Mouse (Mus musculus): Measurements from ENCODE around the gene Glmn. TPM values are rescaled to one million over a fixed set of nuclear protein-coding genes. Genes with fewer than 3 reads are reported as not detected.

Gene Glmn
- total and polyA plus RNA-seq, 2 experiments from 2014 or later: 1.8 to 15.2 TPM

GRCm38 (mm10) chr5:107633651-107634050 lies 36.0 kb upstream of the Glmn start:
- Histone ChIP-seq H3K9me3 (replicated peaks; ENCODE audit: control insufficient read depth, low read length) (no peaks in the 10 kb centered on the region), H3K4me2 (ENCODE audit: low read depth, low read length) (no peak overlapping the region), H3K27ac (ENCODE audit: low read depth) (no peak overlapping the region), H3K4me1 (ENCODE audit: control insufficient read depth, insufficient read depth) (no peaks in the 10 kb centered on the region), H3K27me3 (ENCODE audit: control insufficient read depth, insufficient read depth, low read length) (no peaks in the 10 kb centered on the region), H3K9ac (replicated peaks; ENCODE audit: low read depth, low read length) (no peak overlapping the region), H3K36me3 (replicated peaks; ENCODE audit: control insufficient read depth, insufficient read depth, low read length) (peaks cover 22% of the 10 kb centered on the region), H3K4me3 (ENCODE audit: low read depth, low read length) (no peak overlapping the region)
- ATAC-seq (ENCODE audit: insufficient read depth, low read depth) (no peak), DNase-seq (ENCODE audit: low spot score) (no peak)
- TF ChIP-seq CTCF (IDR thresholded peaks at IDR 0.05; ENCODE audit: low read depth): no peak
- TF ChIP-seq EP300 (IDR thresholded peaks at IDR 0.05; ENCODE audit: low read depth): no peak
- WGBS: 95% methylated on average over 4 of the region's 4 CpGs

GRCm38 (mm10) chr5:107621327-107621726 lies 23.6 kb upstream of the Glmn start:
- no peaks in the 10 kb centered on the region for H3K4me1 ChIP-seq (ENCODE audit: control insufficient read depth, insufficient read depth)
- TF ChIP-seq EP300 (IDR thresholded peaks at IDR 0.05; ENCODE audit: low read depth) (no peak), CTCF (IDR thresholded peaks at IDR 0.05; ENCODE audit: low read depth) (no peak)
- no peak overlapping the region for H3K4me2 ChIP-seq (ENCODE audit: low read depth, low read length)
- H3K9me3 ChIP-seq (replicated peaks; ENCODE audit: control insufficient read depth, low read length): no peaks in the 10 kb centered on the region
- 79% methylated on average over 3 of the region's 3 CpGs for WGBS
- H3K9ac ChIP-seq (replicated peaks; ENCODE audit: low read depth, low read length): no peak overlapping the region
- H3K4me3 ChIP-seq (ENCODE audit: low read depth, low read length): no peak overlapping the region
- DNase-seq (ENCODE audit: low spot score) (no peak), ATAC-seq (ENCODE audit: insufficient read depth, low read depth) (no peak)
- H3K27ac ChIP-seq (ENCODE audit: low read depth): no peak overlapping the region
- H3K27me3 ChIP-seq (ENCODE audit: control insufficient read depth, insufficient read depth, low read length): no peaks in the 10 kb centered on the region
- H3K36me3 ChIP-seq (replicated peaks; ENCODE audit: control insufficient read depth, insufficient read depth, low read length): peaks cover 28% of the 10 kb centered on the region

- Histone ChIP-seq H3K27ac (ENCODE audit: low read depth) (no peak overlapping the region), H3K9ac (replicated peaks; ENCODE audit: low read depth, low read length) (no peak overlapping the region), H3K4me3 (ENCODE audit: low read depth, low read length) (no peak overlapping the region), H3K9me3 (replicated peaks; ENCODE audit: control insufficient read depth, low read length) (no peaks in the 10 kb centered on the region), H3K27me3 (ENCODE audit: control insufficient read depth, insufficient read depth, low read length) (no peaks in the 10 kb centered on the region), H3K36me3 (replicated peaks; ENCODE audit: control insufficient read depth, insufficient read depth, low read length) (peaks cover 35% of the 10 kb centered on the region), H3K4me2 (ENCODE audit: low read depth, low read length) (no peak overlapping the region), H3K4me1 (ENCODE audit: control insufficient read depth, insufficient read depth) (no peaks in the 10 kb centered on the region)
- 80% methylated on average over 6 of the region's 6 CpGs for WGBS
- ATAC-seq (ENCODE audit: insufficient read depth, low read depth): no peak
- TF ChIP-seq EP300 (IDR thresholded peaks at IDR 0.05; ENCODE audit: low read depth) (no peak), CTCF (IDR thresholded peaks at IDR 0.05; ENCODE audit: low read depth) (no peak)
- no peak for DNase-seq (ENCODE audit: low spot score)
Observed at GRCm38 (mm10) chr5:107617986-107618385, 20.3 kb upstream of the Glmn start.

GRCm38 (mm10) chr5:107611224-107611623 lies 13.5 kb upstream of the Glmn start:
- H3K4me3 ChIP-seq (ENCODE audit: low read depth, low read length): no peak overlapping the region
- WGBS: 5% methylated on average over 2 of the region's 2 CpGs
- no peaks in the 10 kb centered on the region for H3K9me3 ChIP-seq (replicated peaks; ENCODE audit: control insufficient read depth, low read length)
- TF ChIP-seq EP300 (IDR thresholded peaks at IDR 0.05; ENCODE audit: low read depth) (no peak), CTCF (IDR thresholded peaks at IDR 0.05; ENCODE audit: low read depth) (peak; percentile 94)
- no peaks in the 10 kb centered on the region for H3K4me1 ChIP-seq (ENCODE audit: control insufficient read depth, insufficient read depth)
- H3K4me2 ChIP-seq (ENCODE audit: low read depth, low read length): no peak overlapping the region
- H3K9ac ChIP-seq (replicated peaks; ENCODE audit: low read depth, low read length): no peak overlapping the region
- peaks cover 30% of the 10 kb centered on the region for H3K36me3 ChIP-seq (replicated peaks; ENCODE audit: control insufficient read depth, insufficient read depth, low read length)
- ATAC-seq (ENCODE audit: insufficient read depth, low read depth): 0 out of 2 replicates have a peak, but pooled peaks have one; percentile 44
- DNase-seq (ENCODE audit: low spot score): peak; percentile 50
- H3K27ac ChIP-seq (ENCODE audit: low read depth): no peak overlapping the region
- no peaks in the 10 kb centered on the region for H3K27me3 ChIP-seq (ENCODE audit: control insufficient read depth, insufficient read depth, low read length)

DNA sequence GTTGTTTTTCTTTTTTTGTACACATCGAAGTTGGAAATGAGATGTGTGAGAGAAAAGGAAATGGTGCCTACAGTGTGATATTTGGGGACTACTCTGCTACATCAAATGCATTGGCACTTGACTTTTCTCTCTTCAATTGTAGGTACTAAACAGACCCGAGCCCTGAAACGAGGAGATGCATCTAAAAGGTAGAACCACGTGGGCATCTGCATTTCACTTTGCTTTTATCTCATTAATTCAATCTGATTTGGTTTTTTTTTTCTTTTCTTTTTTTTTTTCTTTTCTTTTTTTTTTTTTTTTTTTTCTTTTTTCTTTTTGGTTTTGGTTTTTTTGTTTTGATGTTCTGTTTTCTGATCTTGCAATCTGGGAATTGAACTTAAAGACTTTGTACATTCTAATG lies 692 bp upstream of the Glmn start:
- peak overlapping the region; percentile 86 for H3K9ac ChIP-seq (replicated peaks; ENCODE audit: low read depth, low read length)
- 25% methylated on average over 4 of the region's 4 CpGs for WGBS
- H3K4me3 ChIP-seq (ENCODE audit: low read depth, low read length): peak overlapping the region; percentile 92
- ATAC-seq (ENCODE audit: insufficient read depth, low read depth): no peak
- peaks cover 21% of the 10 kb centered on the region for H3K36me3 ChIP-seq (replicated peaks; ENCODE audit: control insufficient read depth, insufficient read depth, low read length)
- peak overlapping the region; percentile 84 for H3K4me2 ChIP-seq (ENCODE audit: low read depth, low read length)
- H3K9me3 ChIP-seq (replicated peaks; ENCODE audit: control insufficient read depth, low read length): no peaks in the 10 kb centered on the region
- H3K4me1 ChIP-seq (ENCODE audit: control insufficient read depth, insufficient read depth): peaks cover 5% of the 10 kb centered on the region; the same call in 1 of the 2 replicates
- no peak for TF ChIP-seq EP300 (IDR thresholded peaks at IDR 0.05; ENCODE audit: low read depth)
- no peak for TF ChIP-seq CTCF (IDR thresholded peaks at IDR 0.05; ENCODE audit: low read depth)
- DNase-seq (ENCODE audit: low spot score): no peak
- no peaks in the 10 kb centered on the region for H3K27me3 ChIP-seq (ENCODE audit: control insufficient read depth, insufficient read depth, low read length)
- peak overlapping the region; percentile 89; the same call in 1 of the 2 replicates for H3K27ac ChIP-seq (ENCODE audit: low read depth)

GRCm38 (mm10) chr5:107569148-107569547 lies 28.5 kb downstream of the Glmn start:
- Histone ChIP-seq H3K9me3 (replicated peaks; ENCODE audit: control insufficient read depth, low read length) (no peaks in the 10 kb centered on the region), H3K4me2 (ENCODE audit: low read depth, low read length) (no peak overlapping the region), H3K4me3 (ENCODE audit: low read depth, low read length) (no peak overlapping the region), H3K27ac (ENCODE audit: low read depth) (no peak overlapping the region), H3K27me3 (ENCODE audit: control insufficient read depth, insufficient read depth, low read length) (no peaks in the 10 kb centered on the region), H3K9ac (replicated peaks; ENCODE audit: low read depth, low read length) (no peak overlapping the region), H3K36me3 (replicated peaks; ENCODE audit: control insufficient read depth, insufficient read depth, low read length) (peaks cover 46% of the 10 kb centered on the region), H3K4me1 (ENCODE audit: control insufficient read depth, insufficient read depth) (no peaks in the 10 kb centered on the region)
- TF ChIP-seq CTCF (IDR thresholded peaks at IDR 0.05; ENCODE audit: low read depth): no peak
- TF ChIP-seq EP300 (IDR thresholded peaks at IDR 0.05; ENCODE audit: low read depth): no peak
- ATAC-seq (ENCODE audit: insufficient read depth, low read depth) (no peak), DNase-seq (ENCODE audit: low spot score) (no peak)
- WGBS: 94% methylated on average over 9 of the region's 9 CpGs

All from heart, postnatal 0 days (tissue).